Mouse (Mus musculus) megakaryocyte, adult 5-6 weeks (primary cell): ENCODE measurements around the gene Tiam1. TPM values are rescaled to one million over a fixed set of nuclear protein-coding genes. Genes with fewer than 3 reads are reported as not detected.

Experiments
- ATAC-seq: 2 replicates; pipeline ENCODE4 v1.8.0; 2016; ENCODE audit warnings: mild to moderate bottlenecking, inconsistent platforms; ENCODE audit not compliant: poor library complexity, severe bottlenecking
- total RNA-seq, 2 experiments: library from RNA; stranded (forward) in 1 of 2; stranded (reverse) in 1 of 2; fragments of 153-499, 151-499 nt in 1 of 2; fragments of 221-1000, 200-1000 nt in 1 of 2; gene quantifications; 2 replicates each; pipeline versions ENCODE4 v1.2.3 to v1.2.4; 2015 to 2017

Tiam1 gene
- total RNA-seq, 2 experiments from 2014 or later, result 60.0 to 61.3 TPM

DNA sequence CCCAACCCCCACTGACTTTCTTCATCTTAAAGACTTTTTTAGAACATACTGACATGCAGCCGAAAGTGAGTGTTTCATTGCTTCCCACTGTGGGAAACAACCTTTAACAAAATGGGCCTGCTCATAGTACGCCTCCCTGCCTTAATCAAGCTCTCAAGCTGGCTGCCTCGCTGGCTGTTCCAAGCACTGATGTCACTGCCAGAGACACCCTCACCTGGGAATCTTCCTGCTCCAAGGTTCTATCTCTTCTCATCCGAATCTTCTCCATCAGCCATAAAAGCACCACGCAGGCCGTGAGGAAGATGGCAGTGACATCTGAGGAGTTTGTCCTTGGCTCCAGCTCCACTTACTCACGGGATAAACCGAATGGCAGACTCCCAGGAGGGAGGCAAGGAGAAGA lies 220.3 kb downstream of the Tiam1 start:
- no peak for ATAC-seq

DNA sequence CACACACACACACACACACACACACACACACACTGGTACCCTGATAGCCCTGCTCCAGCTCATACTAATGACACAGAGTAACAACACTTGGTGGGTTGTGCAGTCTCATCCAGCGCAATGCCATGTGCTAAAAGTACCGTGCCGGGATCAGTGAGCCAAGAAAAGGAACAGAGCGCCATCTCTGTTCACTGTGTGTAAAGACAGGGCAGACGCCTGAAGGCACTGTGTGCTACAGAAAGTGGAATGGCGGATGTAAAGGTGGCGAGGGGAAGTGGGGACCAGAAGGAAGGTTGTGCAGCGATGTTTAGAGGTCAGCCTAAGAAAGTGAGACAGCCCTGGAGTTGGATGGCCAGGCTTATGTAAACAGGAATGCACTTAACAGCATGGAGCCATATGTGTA lies 221.1 kb downstream of the Tiam1 start:
- ATAC-seq, result no peak

DNA sequence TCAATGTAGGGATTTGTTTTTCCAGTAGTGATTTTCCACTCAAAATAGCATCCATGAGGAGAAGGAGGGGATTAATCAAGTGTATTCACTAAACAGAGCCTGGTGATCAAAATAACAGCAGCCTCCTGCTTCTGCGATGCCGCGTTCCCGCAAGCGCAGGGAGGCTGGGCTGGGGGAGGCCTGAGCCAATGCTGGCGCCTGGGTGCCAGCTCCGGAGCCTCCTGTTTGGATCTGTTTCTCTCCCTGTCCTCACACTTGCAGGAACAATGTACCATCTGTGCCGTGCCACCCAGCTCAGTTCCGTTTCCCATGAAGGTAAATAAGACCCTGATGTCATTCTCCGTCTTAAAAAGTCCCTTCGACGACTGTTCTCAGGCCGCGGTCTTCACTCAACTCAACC lies 222.2 kb downstream of the Tiam1 start:
- no peak for ATAC-seq

DNA sequence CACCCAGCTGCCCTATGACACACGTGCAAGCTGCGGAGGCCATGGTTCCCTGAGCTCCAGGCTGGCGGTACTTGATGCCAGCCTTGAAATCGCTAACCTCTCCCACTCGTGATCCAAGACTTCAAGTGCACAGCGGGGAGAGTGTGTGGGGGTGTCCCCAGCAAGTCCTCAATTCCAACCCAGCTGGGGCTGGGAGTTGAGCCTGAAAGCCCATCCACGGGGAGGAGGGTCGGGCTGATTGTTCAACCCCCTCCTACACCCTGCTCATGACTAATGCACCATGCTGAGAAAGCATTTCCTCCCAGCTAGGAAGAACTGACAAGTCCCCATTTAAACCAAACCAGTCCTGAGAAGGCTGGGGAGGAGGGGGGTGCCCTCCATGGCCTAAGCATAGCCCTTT lies 223.2 kb downstream of the Tiam1 start:
- no peak for ATAC-seq

DNA sequence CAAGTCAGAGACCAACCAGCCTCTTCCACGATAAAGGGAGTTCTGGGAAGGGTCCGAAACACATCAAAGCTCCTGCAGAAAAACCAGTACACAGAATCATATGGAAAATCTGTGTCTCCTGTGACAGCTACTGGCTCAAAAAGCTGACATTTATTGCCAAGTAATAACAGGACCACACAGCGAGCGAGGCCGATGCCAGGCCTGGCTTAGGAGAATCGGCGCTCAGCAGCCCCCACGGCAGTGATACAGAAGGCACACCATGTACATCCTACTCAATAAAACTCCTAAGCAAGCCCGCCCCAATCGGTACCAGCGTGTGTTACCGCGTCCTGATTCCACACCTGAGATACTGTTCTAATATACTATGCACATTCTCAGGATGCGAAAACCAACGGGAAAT lies 226.2 kb downstream of the Tiam1 start:
- no peak for ATAC-seq

DNA sequence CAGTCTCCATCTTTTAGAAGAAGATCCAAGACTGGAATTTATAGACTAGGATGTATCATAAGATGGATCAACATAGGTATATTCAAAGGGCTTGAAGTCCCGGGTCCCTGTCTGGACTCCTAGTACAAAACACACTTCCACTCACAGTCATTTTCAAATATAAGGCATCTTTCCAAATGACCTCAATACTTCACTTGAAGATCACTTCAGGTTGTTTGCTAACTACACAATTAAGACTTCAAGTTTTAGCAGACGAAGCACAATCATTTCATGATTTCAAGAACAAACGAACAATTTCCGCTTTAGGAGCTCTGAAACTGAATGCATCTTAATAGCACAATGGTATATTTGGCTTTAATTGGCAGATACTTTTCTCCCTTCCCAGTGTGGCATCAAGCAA lies 228.6 kb downstream of the Tiam1 start:
- no peak for ATAC-seq

DNA sequence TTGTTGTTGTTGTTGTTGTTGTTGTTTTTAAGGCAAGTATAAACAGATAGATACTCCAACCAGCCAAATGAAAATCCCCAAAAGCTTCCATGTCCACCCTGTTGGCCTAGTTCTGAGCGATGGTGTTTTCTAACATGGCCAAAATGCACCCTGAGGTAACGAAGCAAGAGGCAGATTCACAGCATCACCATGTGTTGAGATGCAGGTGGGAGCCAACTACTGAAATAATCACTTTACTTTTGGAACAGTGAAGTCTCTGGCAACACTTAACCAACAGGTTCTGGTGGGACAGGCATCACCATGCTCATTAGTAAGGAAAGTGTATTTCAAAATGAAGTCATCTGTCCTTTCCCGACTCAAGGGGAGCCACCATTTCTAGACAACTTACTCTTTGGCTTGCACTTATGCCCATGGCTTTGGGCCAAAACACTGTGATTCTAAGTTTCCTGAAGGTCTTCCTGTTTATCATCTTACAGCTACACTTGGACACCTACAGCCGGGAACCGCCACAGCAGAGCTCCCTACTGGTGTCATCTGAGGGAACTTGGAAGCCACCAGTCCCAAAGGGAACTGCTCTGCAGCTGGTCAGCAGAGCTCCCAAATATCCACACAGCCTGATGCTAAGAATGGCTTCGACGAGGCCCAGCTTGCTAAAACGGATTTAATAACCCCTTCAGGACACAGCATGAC lies 230.7 kb downstream of the Tiam1 start:
- ATAC-seq, result no peak

DNA sequence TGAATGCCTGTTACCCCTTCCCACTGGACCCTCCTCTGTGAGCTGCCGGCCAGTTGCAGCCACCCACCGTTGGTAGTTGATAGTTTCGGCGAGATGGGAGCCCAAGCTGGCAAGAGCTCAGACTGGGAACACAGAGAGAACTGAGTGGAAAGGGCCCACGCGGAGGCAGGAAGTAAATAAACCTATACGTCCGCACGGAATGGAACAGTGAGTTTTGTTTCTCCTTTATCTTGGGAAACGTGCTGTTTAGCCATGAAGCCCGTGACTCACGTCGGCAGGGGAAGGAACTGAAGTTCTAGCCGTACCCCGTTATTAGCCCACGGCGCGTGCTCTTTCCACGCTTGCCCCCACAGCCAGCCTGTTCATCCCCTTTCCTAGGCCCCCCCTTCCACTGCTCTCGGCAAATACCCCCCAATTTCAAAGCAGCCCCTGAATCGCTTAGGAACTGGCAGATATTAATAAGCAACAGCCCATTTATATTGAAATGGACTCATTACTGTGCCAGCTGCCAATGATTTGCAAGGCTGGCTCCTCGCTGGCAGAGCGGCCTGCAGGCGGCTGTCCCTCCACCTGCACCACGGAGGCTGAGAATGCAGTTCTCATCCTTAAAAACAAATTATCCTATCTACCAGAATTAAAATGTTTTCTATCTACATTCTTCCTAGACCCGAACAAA lies 234.0 kb downstream of the Tiam1 start:
- no peak for ATAC-seq

DNA sequence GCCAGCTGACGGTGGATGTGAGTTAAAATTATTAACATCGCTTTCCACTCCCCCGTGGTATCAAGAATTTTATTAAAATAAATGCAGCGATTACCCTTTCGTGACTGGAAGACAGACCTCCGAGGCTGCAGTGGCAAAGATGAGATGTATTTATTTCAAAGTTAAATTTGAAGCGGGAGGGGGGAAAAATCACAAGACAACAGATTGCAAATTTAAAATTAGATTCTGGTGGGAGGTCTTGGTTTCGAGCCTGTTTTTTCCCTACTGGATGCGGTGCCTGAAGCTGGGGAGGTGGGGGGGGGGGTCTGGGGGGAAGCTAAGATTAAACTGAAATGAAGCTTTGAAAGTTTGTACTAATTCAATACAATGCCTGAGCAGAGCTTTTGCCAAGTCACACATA lies 235.9 kb downstream of the Tiam1 start:
- ATAC-seq, result no peak

DNA sequence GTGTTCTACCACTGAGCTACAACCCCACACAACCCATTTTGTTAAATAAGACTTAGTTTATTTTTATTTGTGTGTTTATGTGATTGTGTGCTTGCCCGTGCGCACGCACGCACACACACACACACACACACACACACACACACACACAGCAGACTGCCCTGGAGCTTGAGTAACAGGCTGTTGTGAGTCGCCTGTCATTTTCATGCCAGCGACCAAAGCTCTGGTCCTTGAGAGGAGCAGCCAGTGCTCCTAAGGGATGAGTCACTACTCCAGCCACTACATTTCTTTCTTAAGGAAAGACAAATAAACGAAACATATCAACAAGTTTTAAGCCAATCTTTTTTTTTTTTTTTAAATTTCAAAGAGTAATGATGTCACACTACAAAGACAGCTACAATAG lies 236.7 kb downstream of the Tiam1 start:
- no peak for ATAC-seq

DNA sequence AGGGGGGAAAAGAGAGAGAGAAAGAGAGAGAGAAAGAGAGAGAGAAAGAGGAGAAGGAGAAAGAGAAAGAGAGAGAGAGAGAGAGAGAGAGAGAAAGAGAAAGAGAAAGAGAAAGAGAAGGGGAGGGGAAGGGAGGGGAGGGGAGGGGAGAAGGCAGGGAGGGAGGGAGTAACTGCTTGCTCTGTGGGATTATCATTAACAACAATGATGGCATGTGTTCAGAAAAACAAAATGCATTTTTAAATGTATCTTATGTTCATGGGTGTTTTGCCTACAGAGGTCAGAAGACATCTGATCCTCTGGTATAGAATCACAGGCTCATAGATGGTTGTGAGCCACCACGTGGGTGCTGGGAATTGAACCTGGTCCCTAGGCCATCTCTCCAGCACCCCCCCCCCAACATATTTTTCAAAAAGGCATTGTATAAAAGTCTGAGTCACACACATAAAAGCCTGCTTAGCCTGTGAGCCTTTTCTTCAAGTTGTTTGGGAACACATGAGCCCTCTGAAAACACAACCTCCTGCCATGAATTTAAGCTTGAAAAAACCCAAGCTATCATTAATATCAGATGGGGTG lies 237.8 kb downstream of the Tiam1 start:
- ATAC-seq, result peak; percentile 69

DNA sequence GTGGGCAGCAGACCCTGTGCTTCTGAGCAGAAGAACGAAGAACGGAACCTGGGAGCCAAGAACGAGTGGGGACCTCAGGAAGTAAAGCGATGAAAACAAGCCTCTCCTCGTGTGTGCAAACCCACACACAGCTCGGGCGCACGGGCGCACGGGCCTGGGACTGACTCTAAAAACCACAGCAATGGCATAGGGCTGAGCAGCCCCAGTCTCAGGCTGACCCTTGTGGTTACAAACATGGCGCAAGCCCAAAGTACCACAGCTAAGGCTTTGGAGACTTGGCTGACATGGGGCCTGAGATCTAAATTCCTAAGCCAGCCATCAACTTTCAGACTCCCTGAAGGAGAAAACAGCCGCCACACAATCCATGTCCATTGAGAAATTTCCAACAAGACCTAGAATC lies 239.4 kb downstream of the Tiam1 start:
- peak; percentile 48; the same call in 1 of the 2 replicates for ATAC-seq

DNA sequence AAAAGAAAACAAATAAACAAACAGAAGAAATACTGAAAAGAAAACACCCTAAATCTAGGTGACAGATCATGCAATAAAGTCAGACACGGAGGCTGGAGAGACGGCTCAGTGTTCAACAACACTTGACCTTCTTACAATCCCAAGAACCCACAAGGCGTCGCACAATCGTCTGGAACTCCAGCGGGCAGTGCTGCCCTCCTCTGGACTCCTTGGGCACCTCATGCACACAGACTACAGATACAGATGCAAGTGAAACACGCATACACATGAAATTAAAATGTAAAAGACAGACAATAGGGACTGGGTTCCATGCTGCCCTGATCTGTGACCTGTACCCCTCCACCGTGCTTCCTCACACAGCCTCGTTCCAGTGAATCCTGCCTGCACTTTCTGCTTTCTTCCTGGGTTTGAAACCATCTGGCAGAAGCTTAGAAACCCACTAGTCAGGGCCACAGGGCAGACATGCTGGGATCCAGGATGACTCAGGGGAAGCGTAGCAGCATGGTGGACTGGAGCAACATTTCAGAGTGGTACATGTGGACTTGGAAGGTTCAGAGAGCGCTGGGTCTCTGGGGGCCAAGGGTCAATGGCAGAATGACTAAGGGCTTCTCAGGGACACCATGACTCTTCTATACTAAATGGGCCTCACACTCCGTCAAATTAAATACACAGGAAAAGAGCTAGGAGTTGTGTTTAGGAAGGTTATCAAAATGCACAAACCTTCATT lies 240.8 kb downstream of the Tiam1 start:
- ATAC-seq, result no peak

DNA sequence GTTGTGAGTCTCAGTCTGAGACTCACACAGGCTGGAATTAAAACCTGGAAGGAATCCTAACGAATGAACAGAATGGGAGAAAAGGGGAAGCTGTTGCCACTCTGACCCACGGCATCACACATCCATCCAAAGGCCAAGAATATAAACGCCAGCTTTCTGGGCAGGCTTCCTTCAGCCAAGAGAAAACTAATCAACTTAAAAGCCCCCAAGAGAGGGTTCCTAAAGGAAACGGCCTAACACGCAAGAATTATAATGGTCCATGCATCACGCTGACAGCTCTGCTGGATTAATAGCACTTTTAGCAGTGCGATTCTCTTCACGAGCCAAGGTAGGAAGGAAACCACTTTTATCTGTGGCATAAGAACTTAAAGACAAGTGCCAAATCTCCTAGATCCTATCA lies 242.9 kb downstream of the Tiam1 start:
- no peak for ATAC-seq

DNA sequence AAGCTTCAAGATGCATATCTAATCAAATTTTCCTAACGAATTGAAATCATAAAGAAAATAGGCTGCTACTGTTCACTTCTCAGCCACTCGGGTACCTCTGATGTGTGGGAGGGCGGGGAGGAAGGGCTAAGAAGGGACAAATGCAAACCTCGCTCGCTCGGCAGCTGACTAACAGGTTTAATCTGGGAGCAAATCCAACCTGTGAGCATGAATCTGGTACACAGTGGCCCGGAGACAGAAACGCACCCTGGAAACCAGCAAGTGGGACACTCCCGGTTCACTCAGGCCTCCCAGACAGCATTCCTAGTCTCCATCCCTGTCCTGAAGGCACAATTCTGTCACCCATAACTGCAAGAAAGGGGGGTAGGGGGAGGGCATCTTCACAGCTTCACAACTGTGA lies 244.4 kb downstream of the Tiam1 start:
- no peak for ATAC-seq

DNA sequence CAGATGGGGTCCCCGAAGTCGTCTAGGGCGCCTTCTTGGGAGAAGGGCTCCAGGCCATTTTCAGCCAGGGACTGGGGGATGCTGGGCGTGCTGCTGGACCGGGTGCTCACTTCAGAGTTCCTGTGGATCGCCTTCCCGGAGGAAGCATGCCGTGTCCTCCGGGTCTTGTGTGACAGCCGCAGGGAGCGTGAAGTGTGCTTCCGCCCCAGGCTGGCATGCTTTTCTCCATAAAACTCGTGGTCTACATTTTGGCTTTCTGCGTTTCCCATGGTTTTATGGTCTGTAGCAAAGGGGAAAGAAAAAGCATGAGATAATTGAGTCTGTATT lies 245.3 kb downstream of the Tiam1 start:
- no peak for ATAC-seq

DNA sequence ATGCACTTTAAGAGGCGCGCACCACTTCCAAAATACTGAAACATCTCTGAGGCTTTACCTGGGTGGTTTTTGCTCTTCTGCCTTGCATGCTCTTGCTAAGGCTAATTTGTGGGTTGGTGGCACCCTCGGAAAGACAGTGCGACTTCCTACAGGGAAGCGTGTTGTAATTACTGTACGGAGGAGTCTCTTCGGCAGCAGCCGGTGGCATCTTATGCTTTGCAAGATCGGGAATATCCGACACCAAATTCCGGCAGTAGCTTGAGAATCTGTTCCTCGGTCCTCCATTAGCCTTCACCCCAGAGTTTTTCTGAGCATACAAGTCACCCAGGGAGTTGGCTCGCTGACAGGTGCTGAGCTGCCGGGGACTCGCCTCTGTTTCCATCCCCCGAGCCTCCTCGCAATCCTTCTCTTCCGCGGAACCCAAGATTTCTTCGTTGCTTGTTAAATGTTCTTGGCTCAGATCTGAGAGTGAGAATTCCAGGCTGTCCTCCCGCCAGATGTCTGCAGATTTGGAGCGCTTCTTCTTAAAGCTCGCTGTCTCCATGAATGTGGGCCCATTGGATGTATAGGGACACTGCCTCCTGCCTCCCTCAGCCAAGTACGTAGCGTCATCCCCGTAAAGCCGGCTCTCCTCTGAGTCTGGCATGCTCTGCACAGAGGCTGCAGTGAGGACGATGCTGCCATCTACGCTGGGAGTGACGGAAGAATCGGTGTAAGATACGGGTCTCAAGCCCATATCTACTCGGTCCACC lies 245.8 kb downstream of the Tiam1 start:
- ATAC-seq, result no peak

DNA sequence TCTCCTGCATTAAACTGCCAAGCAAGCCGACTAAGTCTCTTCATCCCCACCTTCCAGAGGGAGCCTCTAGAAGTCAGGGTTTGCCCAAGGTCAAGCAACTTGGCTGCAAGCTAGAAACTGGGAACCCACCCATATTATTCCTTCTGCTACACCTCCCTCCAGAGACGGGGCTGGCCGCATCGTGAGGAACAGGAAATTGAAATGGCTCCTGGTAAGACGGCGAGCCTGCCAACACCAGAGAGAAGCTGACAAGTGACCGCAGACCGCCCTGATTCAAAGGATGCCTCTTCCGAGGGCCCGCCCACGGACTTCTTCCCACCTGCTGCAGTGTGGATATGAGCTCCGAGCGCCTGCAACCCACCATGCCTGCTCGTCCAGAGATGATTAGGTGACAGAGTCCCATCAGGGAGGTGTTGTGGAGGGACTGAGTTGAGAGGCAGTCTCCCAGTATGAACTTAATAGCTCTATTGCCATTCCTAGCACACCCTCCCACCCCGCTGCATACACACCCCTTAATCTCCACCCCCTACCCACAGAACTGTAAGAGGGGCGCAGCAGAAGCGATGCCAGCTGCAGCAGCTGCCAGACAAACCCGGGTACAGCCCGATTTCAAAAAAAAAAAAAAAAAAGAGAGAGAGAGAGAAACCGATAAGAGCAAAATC lies 246.6 kb downstream of the Tiam1 start:
- no peak for ATAC-seq

DNA sequence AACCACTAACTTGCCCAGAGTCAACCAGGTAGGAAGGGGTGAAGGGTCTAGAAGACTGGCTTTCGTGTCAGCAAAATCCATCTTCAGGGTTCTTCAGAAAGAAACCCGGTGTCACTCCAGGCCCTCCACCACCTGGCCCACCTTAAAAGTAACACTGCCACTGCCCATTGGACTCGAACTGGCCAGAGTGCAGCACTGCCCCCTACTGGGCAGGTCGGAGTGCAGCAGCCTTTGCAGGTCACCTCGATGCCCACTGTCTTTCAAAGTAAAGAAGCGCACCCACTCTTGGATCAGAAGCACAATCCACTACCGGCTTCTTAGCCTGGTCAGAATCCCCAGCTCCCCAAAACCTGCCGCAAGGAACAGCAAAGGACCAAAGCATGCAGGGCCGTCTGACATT lies 247.2 kb downstream of the Tiam1 start:
- ATAC-seq, result peak; percentile 57

DNA sequence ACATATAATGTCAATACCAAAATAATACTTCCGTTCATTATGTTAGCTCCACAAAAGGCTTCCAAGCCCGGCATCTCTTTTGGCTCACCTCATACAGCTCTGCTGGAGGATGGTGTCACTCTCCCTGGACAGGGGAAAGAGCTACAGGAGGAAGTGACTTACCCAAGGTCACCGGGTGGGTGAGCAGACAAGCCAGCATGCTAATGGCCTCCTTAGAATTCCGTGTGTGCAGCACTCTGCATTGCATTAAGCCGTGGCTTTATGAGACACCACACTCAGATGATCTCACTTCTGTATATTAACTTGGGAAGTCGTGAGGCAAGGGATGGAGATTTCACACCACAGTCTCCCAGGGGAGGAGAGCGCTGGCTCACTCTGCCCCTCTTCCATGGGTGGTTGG lies 248.3 kb downstream of the Tiam1 start:
- no peak for ATAC-seq

DNA sequence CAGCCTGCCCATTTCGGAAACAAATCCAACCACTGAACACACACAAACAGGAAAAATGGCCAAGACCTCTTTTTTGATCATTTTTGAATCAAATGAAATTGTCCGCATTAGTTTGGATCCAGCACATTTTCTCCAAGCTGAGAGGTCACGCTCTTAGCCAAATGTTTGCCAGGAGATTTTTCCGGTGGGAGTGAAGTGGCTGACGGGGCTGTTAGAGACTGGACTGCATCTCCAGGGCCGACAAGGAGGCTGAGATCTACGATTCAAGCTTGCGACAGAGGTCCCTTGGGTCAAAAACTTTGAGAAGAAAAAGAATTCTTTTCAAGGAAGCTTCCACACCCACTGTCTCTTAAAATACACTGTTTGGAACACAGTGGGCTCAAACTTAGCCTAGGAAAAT lies 248.8 kb downstream of the Tiam1 start:
- ATAC-seq, result no peak
